Mouse (Mus musculus): ENCODE measurements at regions not wholly inside any gene's neighbourhood (a gene's known extent, or its start where the extent isn't known, plus 50 kb on each side); places are given as distances from the start of the nearest gene placed in this dataset.
"Not testable (repeated sequence)": the region's sequence is repeated elsewhere in the genome, so short reads cannot be mapped to it uniquely, and the experiment has no call there.

GRCm38 (mm10) chr14:15061966-15062860, 259.0 kb downstream of the Nek10 start:
- no peak for DNase-seq (ENCODE audit: low spot score in 2 of 2)

GRCm38 (mm10) chr14:15062861-15063418, 259.7 kb downstream of the Nek10 start:
- no peak for DNase-seq (ENCODE audit: low spot score in 2 of 2)
- intact Hi-C loops (cut with DNase I): no loop called here

More at GRCm38 (mm10) chr14:15061966-15062860, 259.0 kb downstream of the Nek10 start:
- intact Hi-C loops (cut with DNase I): no loop called here

- intact Hi-C loops (cut with DNase I): no loop called here
- no peak for DNase-seq (ENCODE audit: low spot score in 2 of 2)
These were observed 261.8 kb downstream of the Nek10 start for GRCm38 (mm10) chr14:15064991-15065525.

GRCm38 (mm10) chr14:15075877-15076276, 272.7 kb downstream of the Nek10 start:
- intact Hi-C loops (cut with DNase I): no loop called here
- no peak for DNase-seq (ENCODE audit: low spot score in 2 of 2)

GRCm38 (mm10) chr14:15082889-15083288, 279.7 kb downstream of the Nek10 start:
- intact Hi-C loops (cut with DNase I): no loop called here
- DNase-seq (ENCODE audit: low spot score in 2 of 2): no peak

GRCm38 (mm10) chr14:15083812-15084211, 280.6 kb downstream of the Nek10 start:
- intact Hi-C loops (cut with DNase I): no loop called here
- no peak for DNase-seq (ENCODE audit: low spot score in 2 of 2)

- intact Hi-C loops (cut with DNase I): no loop called here
- DNase-seq (ENCODE audit: low spot score in 2 of 2): no peak
These were observed 283.8 kb downstream of the Nek10 start for GRCm38 (mm10) chr14:15087061-15087460.

GRCm38 (mm10) chr14:15096865-15097264, 293.6 kb downstream of the Nek10 start:
- intact Hi-C loops (cut with DNase I): no loop called here
- no peak for DNase-seq (ENCODE audit: low spot score in 2 of 2)

GRCm38 (mm10) chr14:15099909-15100308, 296.7 kb downstream of the Nek10 start:
- intact Hi-C loops (cut with DNase I): no loop called here
- DNase-seq (ENCODE audit: low spot score in 2 of 2): no peak

- intact Hi-C loops (cut with DNase I): no loop called here
- DNase-seq (ENCODE audit: low spot score in 2 of 2): peak in 1 of 2 experiments; percentile 11
These were observed 304.6 kb downstream of the Nek10 start for GRCm38 (mm10) chr14:15107795-15108321.

GRCm38 (mm10) chr14:15119745-15120144, 316.5 kb downstream of the Nek10 start:
- DNase-seq (ENCODE audit: low spot score in 2 of 2): no peak
- intact Hi-C loops (cut with DNase I): no loop called here

- intact Hi-C loops (cut with DNase I): no loop called here
- no peak for DNase-seq (ENCODE audit: low spot score in 2 of 2)
These were observed 310.6 kb downstream of the Lrrc3b start for GRCm38 (mm10) chr14:15128157-15128556.

GRCm38 (mm10) chr14:15140871-15141270, 297.9 kb downstream of the Lrrc3b start:
- intact Hi-C loops (cut with DNase I); DNase-seq (ENCODE audit: low spot score in 2 of 2): not testable (repeated sequence)

- DNase-seq (ENCODE audit: low spot score in 2 of 2): no peak
- intact Hi-C loops (cut with DNase I): no loop called here
These were observed 295.9 kb downstream of the Lrrc3b start for GRCm38 (mm10) chr14:15142839-15143238.

- intact Hi-C loops (cut with DNase I): no loop called here
- DNase-seq (ENCODE audit: low spot score in 2 of 2): no peak
These were observed 290.3 kb downstream of the Lrrc3b start for GRCm38 (mm10) chr14:15148516-15148915.

Measured in left cerebral cortex, postnatal 36 days (tissue).